Mouse (Mus musculus) erythroblast, embryonic 14.5 days (primary cell): ENCODE results near the gene Fkbp10.

Source experiments
- GATA1 ChIP-seq: IDR thresholded peaks from 2 replicates; pipeline ENCODE4 v1.6.1; 2012; ENCODE audit warnings: low read length, inconsistent platforms, mixed read lengths
- TAL1 ChIP-seq: IDR thresholded peaks from 3 replicates; pipeline ENCODE4 v1.6.1; 2012; ENCODE audit warnings: low read length, inconsistent platforms, mixed read lengths

GRCm38 (mm10) chr11:100442625-100443024 lies 27.1 kb downstream of the Fkbp10 start:
- TF ChIP-seq GATA1 (no peak), TAL1 (no peak)
